Mouse (Mus musculus) G1E (cell line): ENCODE data around the gene Slc15a4. TPM values are rescaled to one million over a fixed set of nuclear protein-coding genes. Genes with fewer than 3 reads are reported as not detected.

Source experiments
- ATAC-seq: 2 replicates; pipeline ENCODE4 v1.8.0; 2016; ENCODE audit warnings: mild to moderate bottlenecking; ENCODE audit not compliant: insufficient number of reproducible peaks, poor library complexity, low FRiP score, severe bottlenecking; ENCODE audit errors: extremely low read depth
- DNase-seq: peaks from one replicate; pipeline ENCODE4 v3.0.0; 2012; ENCODE audit warnings: low spot score
- H3K27me3 ChIP-seq: 2 replicates; pipeline ENCODE4 v1.6.1; 2012; ENCODE audit warnings: mild to moderate bottlenecking, low read length, inconsistent platforms; ENCODE audit not compliant: insufficient read depth
- H3K36me3 ChIP-seq: replicated peaks from 2 replicates; pipeline ENCODE3; 2012; ENCODE audit warnings: mild to moderate bottlenecking, inconsistent platforms
- H3K4me1 ChIP-seq: 2 replicates; pipeline ENCODE4 v1.6.1; 2012; ENCODE audit warnings: low read depth, low read length, inconsistent platforms, mixed read lengths; ENCODE audit not compliant: insufficient read depth
- H3K4me3 ChIP-seq: 2 replicates; pipeline ENCODE4 v1.5.1; 2012; ENCODE audit warnings: low read depth, mild to moderate bottlenecking, inconsistent platforms, low read length, moderate library complexity, mixed read lengths
- H3K9me3 ChIP-seq: replicated peaks from 2 replicates; pipeline ENCODE4 v1.6.1; 2012; ENCODE audit warnings: inconsistent platforms
- CTCF ChIP-seq: IDR thresholded peaks from 2 replicates; pipeline ENCODE4 v1.5.1; 2012; ENCODE audit warnings: low read depth, low read length, inconsistent platforms, mixed read lengths
- GATA1 ChIP-seq: IDR thresholded peaks from 2 replicates; pipeline ENCODE4 v1.6.1; 2012; ENCODE audit warnings: borderline replicate concordance, low read length, inconsistent platforms, mixed read lengths
- GATA2 ChIP-seq: IDR thresholded peaks from 2 replicates; pipeline ENCODE4 v1.6.1; 2012; ENCODE audit warnings: low read depth, low read length, inconsistent platforms, borderline replicate concordance
- POLR2AphosphoS5 ChIP-seq: IDR thresholded peaks from 2 replicates; pipeline ENCODE4 v1.6.1; 2012; ENCODE audit warnings: low read depth, low read length, inconsistent platforms; ENCODE audit not compliant: insufficient replicate concordance
- TAL1 ChIP-seq: conservative IDR thresholded peaks from 2 replicates; pipeline ENCODE4 v1.6.1; 2012; ENCODE audit warnings: low read depth, low read length, inconsistent platforms, mixed read lengths
- polyA plus RNA-seq: library from polyadenylated mRNA; stranded (reverse); fragments of >175 nt; gene quantifications from 2 replicates; pipeline ENCODE4 v1.2.3, GENCODE M21; 2012
- total RNA-seq, 2 experiments: library from RNA; stranded (forward) in 1 of 2; stranded (reverse) in 1 of 2; fragments of 200-1000 nt in 1 of 2; fragments of >200 nt in 1 of 2; fragmentation: Nextera tagmentation in 1 of 2; gene quantifications; 2 replicates each; pipeline ENCODE4 v1.2.3; 2014 to 2017

Gene Slc15a4
- total and polyA plus RNA-seq, 3 experiments: 10.2 to 41.3 (median 19.2) TPM

- TF ChIP-seq GATA2 (no peak), TAL1 (no peak), GATA1 (no peak), POLR2AphosphoS5 (no peak), CTCF (no peak)
- peaks cover 36% of the 10 kb centered on the region for H3K9me3 ChIP-seq
- H3K36me3 ChIP-seq: no peaks in the 10 kb centered on the region
- no peak for ATAC-seq
- no peak for DNase-seq
- no peaks in the 10 kb centered on the region for H3K4me1 ChIP-seq
- H3K4me3 ChIP-seq: no peak overlapping the region
- H3K27me3 ChIP-seq: no peaks in the 10 kb centered on the region
These were observed 55.3 kb downstream of the Slc15a4 start for GRCm38 (mm10) chr5:127577419-127577818.

- Histone ChIP-seq H3K27me3 (no peaks in the 10 kb centered on the region), H3K4me1 (no peaks in the 10 kb centered on the region), H3K9me3 (peaks cover 62% of the 10 kb centered on the region), H3K36me3 (no peaks in the 10 kb centered on the region), H3K4me3 (no peak overlapping the region)
- TF ChIP-seq TAL1 (no peak), POLR2AphosphoS5 (no peak), GATA1 (no peak), GATA2 (no peak), CTCF (no peak)
- DNase-seq: no peak
- ATAC-seq: no peak
These were observed 65.4 kb downstream of the Slc15a4 start for GRCm38 (mm10) chr5:127567165-127567741.

GRCm38 (mm10) chr5:127561086-127561485 lies 71.6 kb downstream of the Slc15a4 start:
- H3K36me3 ChIP-seq: no peaks in the 10 kb centered on the region
- no peak for TF ChIP-seq TAL1
- no peak for TF ChIP-seq CTCF
- TF ChIP-seq GATA2: no peak
- TF ChIP-seq POLR2AphosphoS5: no peak
- TF ChIP-seq GATA1: no peak
- no peak for ATAC-seq
- no peak overlapping the region for H3K4me3 ChIP-seq
- no peak for DNase-seq
- H3K27me3 ChIP-seq: no peaks in the 10 kb centered on the region
- no peaks in the 10 kb centered on the region for H3K4me1 ChIP-seq
- H3K9me3 ChIP-seq: peaks cover 46% of the 10 kb centered on the region

GRCm38 (mm10) chr5:127548136-127548535 lies 84.6 kb downstream of the Slc15a4 start:
- TF ChIP-seq TAL1: no peak
- no peak for TF ChIP-seq POLR2AphosphoS5
- TF ChIP-seq CTCF: no peak
- no peak for TF ChIP-seq GATA2
- no peak for TF ChIP-seq GATA1
- Histone ChIP-seq H3K36me3 (no peaks in the 10 kb centered on the region), H3K4me1 (no peaks in the 10 kb centered on the region), H3K27me3 (no peaks in the 10 kb centered on the region), H3K9me3 (peaks cover 69% of the 10 kb centered on the region), H3K4me3 (no peak overlapping the region)
- DNase-seq (no peak), ATAC-seq (no peak)

- DNase-seq: no peak
- H3K27me3 ChIP-seq: no peaks in the 10 kb centered on the region
- H3K4me3 ChIP-seq: no peak overlapping the region
- no peaks in the 10 kb centered on the region for H3K4me1 ChIP-seq
- TF ChIP-seq CTCF (no peak), GATA1 (no peak), TAL1 (no peak), POLR2AphosphoS5 (no peak), GATA2 (no peak)
- H3K36me3 ChIP-seq: no peaks in the 10 kb centered on the region
- peaks cover 68% of the 10 kb centered on the region for H3K9me3 ChIP-seq
- ATAC-seq: no peak
These were observed 86.1 kb downstream of the Slc15a4 start for GRCm38 (mm10) chr5:127546585-127546991.

Other genes starting within 250 kb of the Slc15a4 start
- gene Glt1d1, start 635 bp downstream of the Slc15a4 start, total RNA-seq (2014; fragmentation: Nextera tagmentation): not detected in 2 replicates
- gene Glt1d1, start 635 bp downstream of the Slc15a4 start, total RNA-seq (2017): 0.06 and 0.11 TPM in 2 replicates
- gene Glt1d1, start 635 bp downstream of the Slc15a4 start, polyA plus RNA-seq: not detected in 2 replicates